Mouse (Mus musculus) midbrain, embryonic 13.5 days (tissue): Measurements from ENCODE around the gene Cox8b. TPM values are rescaled to one million over a fixed set of nuclear protein-coding genes. Genes with fewer than 3 reads are reported as not detected.
"Not testable (repeated sequence)": the region's sequence is repeated elsewhere in the genome, so short reads cannot be mapped to it uniquely, and the experiment has no call there.

Source experiments
- ATAC-seq: fragments of 200-750 bp; cut with Nextera tagmentation; 2 replicates; pipeline ENCODE4 v1.8.0; 2017; ENCODE audit warnings: mild to moderate bottlenecking, moderate TSS enrichment, moderate library complexity
- H3K27ac ChIP-seq: fragments of 300-500 bp; sonication (generic); 2 replicates; pipeline ENCODE4 v1.5.1; 2015; ENCODE audit warnings: inconsistent platforms, mild to moderate bottlenecking, moderate library complexity
- H3K27me3 ChIP-seq: fragments of 300-500 bp; sonication (generic); 2 replicates; pipeline ENCODE4 v1.6.1; 2015; ENCODE audit warnings: mild to moderate bottlenecking, inconsistent platforms
- H3K36me3 ChIP-seq: fragments of 300-500 bp; sonication (generic); 2 replicates; pipeline ENCODE4 v1.6.1; 2015; ENCODE audit warnings: mild to moderate bottlenecking, inconsistent platforms
- H3K4me1 ChIP-seq: fragments of 300-500 bp; sonication (generic); replicated peaks from 2 replicates; pipeline ENCODE4 v1.6.1; 2015; ENCODE audit warnings: inconsistent platforms
- H3K4me2 ChIP-seq: fragments of 300-500 bp; sonication (generic); replicated peaks from 2 replicates; pipeline ENCODE4 v1.6.1; 2015; ENCODE audit warnings: moderate library complexity, mild to moderate bottlenecking, inconsistent platforms
- H3K4me3 ChIP-seq: fragments of 300-500 bp; sonication (generic); replicated peaks from 2 replicates; pipeline ENCODE4 v1.5.1; 2015; ENCODE audit warnings: mild to moderate bottlenecking, inconsistent platforms
- H3K9ac ChIP-seq: fragments of 300-500 bp; sonication (generic); replicated peaks from 2 replicates; pipeline ENCODE4 v1.6.1; 2015; ENCODE audit warnings: mild to moderate bottlenecking, inconsistent platforms
- H3K9me3 ChIP-seq: fragments of 300-500 bp; sonication (generic); 2 replicates; pipeline ENCODE4 v1.6.1; 2016; ENCODE audit warnings: mild to moderate bottlenecking, inconsistent platforms
- WGBS: fragments of 180-500 bp; shearing (Covaris S2); methylation state at CpG from one replicate; pipeline ENCODE4 v1.1.7; 2015; 5-methylcytosine and 5-hydroxymethylcytosine counted together
- polyA plus RNA-seq: library from polyadenylated mRNA; unstranded; fragments of >200 nt; fragmentation: Nextera tagmentation; extraction: Ambion mirVana; gene quantifications from 2 replicates; pipeline ENCODE4 v1.2.1, GENCODE M21; 2015

Gene Cox8b
- polyA plus RNA-seq, 1 experiment from 2014 or later: not detected

GRCm38 (mm10) chr7:140908634-140909107, 8.4 kb upstream of the Cox8b start:
- Histone ChIP-seq H3K27me3 (peaks cover 3% of the 10 kb centered on the region; the same call in 1 of the 2 replicates), H3K9ac (no peak overlapping the region; the same call in 1 of the 2 replicates), H3K36me3 (no peaks in the 10 kb centered on the region), H3K9me3 (no peaks in the 10 kb centered on the region), H3K27ac (no peak overlapping the region), H3K4me3 (peak overlapping the region; percentile 38), H3K4me2 (peak overlapping the region; percentile 63), H3K4me1 (peaks cover 4% of the 10 kb centered on the region)
- 3% methylated on average over 19 of the region's 19 CpGs for WGBS
- peak; percentile 83 for ATAC-seq

GRCm38 (mm10) chr7:140908181-140908580, 7.9 kb upstream of the Cox8b start:
- no peak overlapping the region; the same call in 1 of the 2 replicates for H3K4me2 ChIP-seq
- no peak overlapping the region for H3K4me3 ChIP-seq
- ATAC-seq: peak; percentile 12; the same call in 1 of the 2 replicates
- H3K4me1 ChIP-seq: peaks cover 4% of the 10 kb centered on the region
- 54% methylated on average over 7 of the region's 7 CpGs for WGBS
- no peaks in the 10 kb centered on the region for H3K36me3 ChIP-seq
- no peaks in the 10 kb centered on the region for H3K9me3 ChIP-seq
- H3K27ac ChIP-seq: no peak overlapping the region
- peaks cover 3% of the 10 kb centered on the region; the same call in 1 of the 2 replicates for H3K27me3 ChIP-seq
- no peak overlapping the region for H3K9ac ChIP-seq

GRCm38 (mm10) chr7:140907697-140908096, 7.5 kb upstream of the Cox8b start:
- Histone ChIP-seq H3K27me3 (peaks cover 3% of the 10 kb centered on the region; the same call in 1 of the 2 replicates), H3K4me1 (peaks cover 4% of the 10 kb centered on the region), H3K9me3 (no peaks in the 10 kb centered on the region), H3K4me2 (no peak overlapping the region), H3K4me3 (no peak overlapping the region), H3K27ac (no peak overlapping the region), H3K36me3 (no peaks in the 10 kb centered on the region), H3K9ac (no peak overlapping the region)
- WGBS: 81% methylated on average over 7 of the region's 7 CpGs
- ATAC-seq: no peak

- no peak for ATAC-seq
- Histone ChIP-seq H3K4me1 (peaks cover 4% of the 10 kb centered on the region), H3K9me3 (no peaks in the 10 kb centered on the region), H3K4me2 (no peak overlapping the region), H3K4me3 (no peak overlapping the region), H3K36me3 (no peaks in the 10 kb centered on the region), H3K27ac (no peak overlapping the region), H3K9ac (no peak overlapping the region), H3K27me3 (peaks cover 3% of the 10 kb centered on the region; the same call in 1 of the 2 replicates)
- 90% methylated on average over 13 of the region's 13 CpGs for WGBS
These were observed 6.9 kb upstream of the Cox8b start for GRCm38 (mm10) chr7:140907131-140907530.

- no peak overlapping the region for H3K4me2 ChIP-seq
- no peaks in the 10 kb centered on the region for H3K27me3 ChIP-seq
- peaks cover 4% of the 10 kb centered on the region for H3K4me1 ChIP-seq
- H3K9ac ChIP-seq: no peak overlapping the region
- H3K36me3 ChIP-seq: no peaks in the 10 kb centered on the region
- no peaks in the 10 kb centered on the region for H3K9me3 ChIP-seq
- H3K27ac ChIP-seq: no peak overlapping the region
- ATAC-seq: no peak
- H3K4me3 ChIP-seq: no peak overlapping the region
- WGBS: 89% methylated on average over 2 of the region's 2 CpGs
These were observed 5.4 kb upstream of the Cox8b start for GRCm38 (mm10) chr7:140905642-140906081.

GRCm38 (mm10) chr7:140903212-140903611, 3.0 kb upstream of the Cox8b start:
- WGBS: 22% methylated on average over 13 of the region's 13 CpGs
- 0 out of 2 replicates have a peak overlapping the region, but pooled peaks have one; percentile 16 for H3K9ac ChIP-seq
- no peak overlapping the region for H3K4me2 ChIP-seq

GRCm38 (mm10) chr7:140902036-140902875, 2.0 kb upstream of the Cox8b start:
- no peak overlapping the region for H3K27ac ChIP-seq
- H3K4me2 ChIP-seq: no peak overlapping the region
- H3K27me3 ChIP-seq: no peaks in the 10 kb centered on the region
- no peaks in the 10 kb centered on the region; the same call in 1 of the 2 replicates for H3K4me1 ChIP-seq
- WGBS: 80% methylated on average over 15 of the region's 15 CpGs
- no peak for ATAC-seq
- H3K9me3 ChIP-seq: no peaks in the 10 kb centered on the region
- H3K9ac ChIP-seq: no peak overlapping the region
- peaks cover 31% of the 10 kb centered on the region for H3K36me3 ChIP-seq
- H3K4me3 ChIP-seq: no peak overlapping the region

More at GRCm38 (mm10) chr7:140903212-140903611, 3.0 kb upstream of the Cox8b start:
- Histone ChIP-seq H3K36me3 (peaks cover 22% of the 10 kb centered on the region), H3K9me3 (no peaks in the 10 kb centered on the region), H3K4me1 (no peaks in the 10 kb centered on the region; the same call in 1 of the 2 replicates), H3K27ac (no peak overlapping the region), H3K27me3 (no peaks in the 10 kb centered on the region), H3K4me3 (no peak overlapping the region)
- peak; percentile 73 for ATAC-seq

GRCm38 (mm10) chr7:140899121-140899520, 1.1 kb downstream of the Cox8b start:
- ATAC-seq: no peak
- WGBS: 81% methylated on average over 3 of the region's 3 CpGs
- H3K36me3 ChIP-seq: peaks cover 56% of the 10 kb centered on the region

GRCm38 (mm10) chr7:140897863-140898262, 2.4 kb downstream of the Cox8b start:
- ATAC-seq: no peak
- Histone ChIP-seq H3K36me3 (peaks cover 68% of the 10 kb centered on the region), H3K4me2 (no peak overlapping the region), H3K9me3 (no peaks in the 10 kb centered on the region), H3K4me3 (no peak overlapping the region), H3K27me3 (no peaks in the 10 kb centered on the region), H3K4me1 (no peaks in the 10 kb centered on the region), H3K9ac (no peak overlapping the region), H3K27ac (no peak overlapping the region)
- WGBS: 91% methylated on average over 7 of the region's 7 CpGs

More at GRCm38 (mm10) chr7:140899121-140899520, 1.1 kb downstream of the Cox8b start:
- H3K4me1 ChIP-seq: no peaks in the 10 kb centered on the region; the same call in 1 of the 2 replicates
- H3K9ac ChIP-seq: no peak overlapping the region
- H3K27ac ChIP-seq: no peak overlapping the region
- H3K4me2 ChIP-seq: no peak overlapping the region
- H3K4me3 ChIP-seq: no peak overlapping the region
- no peaks in the 10 kb centered on the region for H3K9me3 ChIP-seq
- no peaks in the 10 kb centered on the region for H3K27me3 ChIP-seq

GRCm38 (mm10) chr7:140894611-140895010, 5.6 kb downstream of the Cox8b start:
- no peaks in the 10 kb centered on the region for H3K27me3 ChIP-seq
- no peaks in the 10 kb centered on the region for H3K4me1 ChIP-seq
- no peak overlapping the region for H3K4me3 ChIP-seq
- H3K36me3 ChIP-seq: peaks cover 80% of the 10 kb centered on the region
- no peak overlapping the region for H3K9ac ChIP-seq
- no peak overlapping the region for H3K4me2 ChIP-seq
- 95% methylated on average over 3 of the region's 3 CpGs for WGBS
- no peak for ATAC-seq
- no peaks in the 10 kb centered on the region for H3K9me3 ChIP-seq
- H3K27ac ChIP-seq: no peak overlapping the region

GRCm38 (mm10) chr7:140894031-140894430, 6.2 kb downstream of the Cox8b start:
- Histone ChIP-seq H3K36me3 (peaks cover 80% of the 10 kb centered on the region), H3K4me3 (no peak overlapping the region), H3K4me1 (no peaks in the 10 kb centered on the region), H3K9me3 (no peaks in the 10 kb centered on the region), H3K9ac (no peak overlapping the region), H3K4me2 (no peak overlapping the region), H3K27ac (no peak overlapping the region), H3K27me3 (no peaks in the 10 kb centered on the region)
- WGBS: 93% methylated on average over 7 of the region's 7 CpGs
- no peak for ATAC-seq

GRCm38 (mm10) chr7:140890636-140891035, 9.6 kb downstream of the Cox8b start:
- H3K36me3 ChIP-seq: peaks cover 80% of the 10 kb centered on the region

More at GRCm38 (mm10) chr7:140890636-140891035, 9.6 kb downstream of the Cox8b start:
- WGBS: 96% methylated on average over 16 of the region's 16 CpGs
- ATAC-seq, H3K9ac ChIP-seq, H3K4me1 ChIP-seq, H3K4me2 ChIP-seq, H3K4me3 ChIP-seq, H3K27ac ChIP-seq, H3K27me3 ChIP-seq, H3K9me3 ChIP-seq: not testable (repeated sequence)
